Mouse (Mus musculus) forebrain, embryonic 11.5 days (tissue): ENCODE measurements around the gene Aatf. TPM values are rescaled to one million over a fixed set of nuclear protein-coding genes. Genes with fewer than 3 reads are reported as not detected.

ENCODE experiments used
- ATAC-seq: fragments of 200-750 bp; cut with Nextera tagmentation; replicated peaks from 2 replicates; pipeline ENCODE4 v1.8.0; 2017; ENCODE audit warnings: moderate TSS enrichment; ENCODE audit not compliant: low FRiP score
- DNase-seq: peaks from one replicate; pipeline ENCODE4 v3.0.0-alpha.2; 2017; ENCODE audit warnings: low spot score
- H3K27ac ChIP-seq: fragments of 300-500 bp; sonication (generic); 2 replicates; pipeline ENCODE4 v1.5.1; 2014; ENCODE audit warnings: low read depth, low read length
- H3K27me3 ChIP-seq: fragments of 300-500 bp; sonication (generic); 2 replicates; pipeline ENCODE4 v1.6.1; 2014; ENCODE audit warnings: mild to moderate bottlenecking, low read length, mixed read lengths; ENCODE audit not compliant: control insufficient read depth, insufficient read depth
- H3K36me3 ChIP-seq: fragments of 300-500 bp; sonication (generic); 2 replicates; pipeline ENCODE4 v1.6.1; 2014; ENCODE audit warnings: mild to moderate bottlenecking, low read length, moderate library complexity, mixed read lengths; ENCODE audit not compliant: control insufficient read depth, insufficient read depth
- H3K4me1 ChIP-seq: fragments of 300-500 bp; sonication (generic); replicated peaks from 2 replicates; pipeline ENCODE4 v1.6.1; 2014; ENCODE audit warnings: low read length, mixed read lengths; ENCODE audit not compliant: control insufficient read depth, insufficient read depth
- H3K4me2 ChIP-seq: fragments of 300-500 bp; sonication (generic); 2 replicates; pipeline ENCODE4 v1.6.1; 2014; ENCODE audit warnings: low read depth, mild to moderate bottlenecking, low read length, moderate library complexity, mixed read lengths; ENCODE audit not compliant: severe bottlenecking
- H3K4me3 ChIP-seq: fragments of 300-500 bp; sonication (generic); 2 replicates; pipeline ENCODE4 v1.5.1; 2014; ENCODE audit warnings: low read depth, low read length
- H3K9ac ChIP-seq: fragments of 300-500 bp; sonication (generic); 2 replicates; pipeline ENCODE4 v1.6.1; 2014; ENCODE audit warnings: low read length
- H3K9me3 ChIP-seq: fragments of 300-500 bp; sonication (generic); 2 replicates; pipeline ENCODE4 v1.6.1; 2016; ENCODE audit warnings: low read length, mixed read lengths; ENCODE audit not compliant: control insufficient read depth
- WGBS: fragments of 180-500 bp; shearing (Covaris S2); extraction: QIAGEN DNeasy Blood & Tissue Kit; methylation state at CpG from one replicate; pipeline ENCODE4 v1.1.7; 2014; 5-methylcytosine and 5-hydroxymethylcytosine counted together
- polyA plus RNA-seq: library from polyadenylated mRNA; unstranded; fragments of >200 nt; fragmentation: Nextera tagmentation; extraction: Ambion mirVana; gene quantifications from 2 replicates; pipeline ENCODE4 v1.2.1, GENCODE M21; 2014

Aatf gene
- polyA plus RNA-seq, 1 experiment from 2014 or later, result 53.6 TPM

DNA sequence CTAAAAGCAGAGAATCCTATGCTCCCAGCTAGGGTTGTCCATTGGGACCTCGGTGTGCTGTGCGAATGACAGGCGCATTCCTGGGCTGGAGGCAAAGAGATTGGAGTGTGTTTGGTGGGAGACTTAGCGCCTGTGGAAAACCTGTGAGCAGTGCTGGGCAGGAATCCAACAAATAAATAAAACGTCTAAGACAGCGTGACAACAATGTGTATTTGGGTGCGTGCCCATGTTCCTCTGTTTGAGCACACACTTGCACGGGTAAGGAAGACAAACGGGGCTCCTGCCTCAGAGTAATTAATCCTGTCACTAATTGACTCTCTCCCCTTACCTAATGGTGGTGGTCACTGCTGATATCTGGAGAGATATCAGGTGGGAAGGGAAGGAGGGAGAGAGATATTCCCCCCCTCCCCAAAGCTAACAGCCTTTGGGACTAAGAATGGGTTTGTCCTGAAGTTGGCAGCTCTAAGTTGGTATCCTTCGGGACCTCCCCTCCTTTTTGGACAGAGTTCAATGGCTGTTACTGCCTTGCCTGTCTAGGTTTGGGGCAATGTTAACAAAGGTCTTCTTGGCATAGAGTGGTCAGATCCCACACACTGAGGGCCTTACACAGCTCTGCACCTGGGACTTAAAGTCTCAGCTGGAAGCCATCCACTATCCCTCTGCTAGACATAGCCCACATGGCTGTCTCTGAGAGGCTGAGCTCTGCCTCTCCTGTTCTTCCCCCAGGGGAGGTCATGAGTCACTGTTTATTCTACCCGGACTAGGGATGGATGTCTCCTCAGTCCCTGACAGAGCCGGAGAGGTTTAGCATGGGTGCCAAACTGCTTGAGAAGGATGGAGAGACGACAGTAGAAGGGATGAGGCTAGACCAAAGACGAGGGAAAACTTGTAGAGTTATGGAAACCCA is 16.7 kb upstream of the Aatf start:
- Histone ChIP-seq H3K9me3 (no peaks in the 10 kb centered on the region), H3K4me3 (no peak overlapping the region), H3K4me1 (peaks cover 10% of the 10 kb centered on the region; the same call in 1 of the 2 replicates), H3K36me3 (no peaks in the 10 kb centered on the region), H3K9ac (no peak overlapping the region), H3K27me3 (peaks cover 85% of the 10 kb centered on the region), H3K4me2 (no peak overlapping the region), H3K27ac (no peak overlapping the region)
- 12% methylated on average over 14 of the region's 14 CpGs for WGBS
- DNase-seq (no peak), ATAC-seq (no peak)

DNA sequence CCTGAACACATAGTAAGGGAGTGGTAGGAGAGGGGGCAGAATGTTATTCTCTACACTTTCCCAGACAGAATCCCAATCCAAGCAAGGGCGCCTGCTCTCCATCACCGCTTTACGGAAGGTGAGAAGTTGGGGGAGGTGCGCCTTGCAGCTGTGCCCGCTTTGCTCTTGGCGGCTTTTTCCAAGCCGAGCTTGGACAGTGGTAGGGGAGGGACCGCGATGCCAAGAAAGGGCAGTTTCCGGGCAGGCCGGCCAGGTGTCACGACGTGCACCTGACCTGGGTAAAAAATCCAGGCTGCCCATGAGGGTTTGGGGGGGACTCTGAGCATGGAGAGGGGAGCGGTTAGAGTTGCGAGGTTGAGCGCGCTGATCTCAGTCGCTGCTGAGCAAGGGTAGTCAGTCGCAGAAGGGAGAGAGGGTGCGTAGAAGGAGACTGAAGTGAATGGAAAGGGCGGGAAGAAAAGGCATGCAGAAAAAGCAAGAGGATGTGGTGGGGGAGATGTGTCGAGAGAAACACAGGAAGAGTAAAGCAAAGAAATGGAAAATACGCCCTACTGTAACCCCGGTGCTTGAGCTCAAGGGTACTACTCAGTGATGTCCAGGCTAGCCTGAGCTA is 15.9 kb upstream of the Aatf start:
- WGBS, result 0% methylated on average over 24 of the region's 24 CpGs
- no peaks in the 10 kb centered on the region for H3K9me3 ChIP-seq
- DNase-seq, result no peak
- no peak overlapping the region for H3K4me3 ChIP-seq
- peaks cover 15% of the 10 kb centered on the region; the same call in 1 of the 2 replicates for H3K4me1 ChIP-seq
- peak overlapping the region; percentile 40; the same call in 1 of the 2 replicates for H3K4me2 ChIP-seq
- no peak overlapping the region for H3K9ac ChIP-seq
- H3K27ac ChIP-seq, result no peak overlapping the region
- H3K36me3 ChIP-seq, result no peaks in the 10 kb centered on the region
- H3K27me3 ChIP-seq, result peaks cover 90% of the 10 kb centered on the region
- ATAC-seq, result no peak

DNA sequence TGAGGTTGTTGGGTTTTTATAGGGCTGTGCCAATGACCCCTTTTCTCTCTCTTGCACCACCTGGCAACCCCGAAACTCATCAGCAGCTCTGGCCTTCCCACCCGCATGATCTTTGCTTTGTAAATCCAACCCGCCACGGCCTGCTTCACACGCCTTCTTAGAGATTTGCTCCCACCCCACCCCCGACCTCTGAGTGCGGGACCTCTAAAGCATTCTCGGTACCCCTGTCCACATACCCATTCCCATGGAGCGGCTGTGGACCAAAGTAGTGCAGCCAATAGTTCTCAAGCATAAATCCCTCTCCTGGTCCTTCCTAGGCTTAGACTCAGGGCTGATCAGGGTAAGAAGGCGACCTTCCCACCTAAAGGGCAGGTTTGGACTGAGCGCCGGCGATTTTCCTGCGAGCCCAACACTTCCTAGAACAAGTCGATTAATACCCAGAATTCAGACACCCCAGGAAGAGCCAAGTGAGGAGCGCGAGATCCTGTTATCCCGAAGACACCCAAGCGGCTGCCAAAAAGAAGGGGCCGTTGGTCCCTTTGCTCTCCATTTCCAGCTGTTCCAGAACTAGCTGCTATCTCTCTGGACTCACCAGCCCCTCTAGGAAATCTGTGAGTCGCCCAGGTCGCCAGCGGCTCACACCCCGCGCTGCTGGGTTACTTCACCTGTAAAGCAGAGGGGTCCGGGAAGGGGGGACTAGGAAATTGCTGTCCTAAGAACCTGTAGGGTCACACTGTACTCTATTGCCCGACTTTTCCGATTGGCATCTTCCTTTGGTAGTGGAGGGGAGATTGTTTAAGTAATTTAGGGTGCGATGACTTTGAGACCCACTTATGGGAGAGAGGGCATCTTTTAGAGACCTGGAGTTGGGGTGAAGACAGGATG is 13.9 kb upstream of the Aatf start:
- Histone ChIP-seq H3K4me2 (peak overlapping the region; percentile 12; the same call in 1 of the 2 replicates), H3K27me3 (peaks cover 98% of the 10 kb centered on the region), H3K4me3 (peak overlapping the region; percentile 45; the same call in 1 of the 2 replicates), H3K27ac (no peak overlapping the region), H3K4me1 (peaks cover 19% of the 10 kb centered on the region; the same call in 1 of the 2 replicates), H3K9me3 (no peaks in the 10 kb centered on the region), H3K36me3 (no peaks in the 10 kb centered on the region), H3K9ac (no peak overlapping the region)
- ATAC-seq (no peak), DNase-seq (no peak)
- under 1% methylated on average over 29 of the region's 29 CpGs for WGBS

DNA sequence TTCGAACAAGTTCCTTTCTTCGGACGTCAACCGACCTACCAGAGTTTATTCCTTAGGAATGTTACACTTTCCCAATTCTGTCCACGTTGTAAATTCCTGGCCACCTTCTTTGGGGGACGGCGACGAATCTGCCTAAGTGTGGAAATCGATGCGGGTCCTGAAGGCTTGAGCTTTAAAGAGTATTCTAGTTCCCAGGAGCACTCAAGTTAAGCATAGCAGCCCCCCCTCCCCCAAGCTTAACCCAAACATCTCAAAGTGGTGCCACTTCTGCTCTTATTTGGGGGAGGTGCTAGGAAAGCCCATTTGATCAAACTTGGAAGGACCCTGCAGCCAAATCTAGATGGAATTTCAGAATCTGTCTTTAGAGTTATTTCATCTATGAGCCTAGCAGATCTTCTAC is 13.1 kb upstream of the Aatf start:
- no peak overlapping the region for H3K27ac ChIP-seq
- peaks cover 19% of the 10 kb centered on the region; the same call in 1 of the 2 replicates for H3K4me1 ChIP-seq
- no peak overlapping the region for H3K9ac ChIP-seq

DNA sequence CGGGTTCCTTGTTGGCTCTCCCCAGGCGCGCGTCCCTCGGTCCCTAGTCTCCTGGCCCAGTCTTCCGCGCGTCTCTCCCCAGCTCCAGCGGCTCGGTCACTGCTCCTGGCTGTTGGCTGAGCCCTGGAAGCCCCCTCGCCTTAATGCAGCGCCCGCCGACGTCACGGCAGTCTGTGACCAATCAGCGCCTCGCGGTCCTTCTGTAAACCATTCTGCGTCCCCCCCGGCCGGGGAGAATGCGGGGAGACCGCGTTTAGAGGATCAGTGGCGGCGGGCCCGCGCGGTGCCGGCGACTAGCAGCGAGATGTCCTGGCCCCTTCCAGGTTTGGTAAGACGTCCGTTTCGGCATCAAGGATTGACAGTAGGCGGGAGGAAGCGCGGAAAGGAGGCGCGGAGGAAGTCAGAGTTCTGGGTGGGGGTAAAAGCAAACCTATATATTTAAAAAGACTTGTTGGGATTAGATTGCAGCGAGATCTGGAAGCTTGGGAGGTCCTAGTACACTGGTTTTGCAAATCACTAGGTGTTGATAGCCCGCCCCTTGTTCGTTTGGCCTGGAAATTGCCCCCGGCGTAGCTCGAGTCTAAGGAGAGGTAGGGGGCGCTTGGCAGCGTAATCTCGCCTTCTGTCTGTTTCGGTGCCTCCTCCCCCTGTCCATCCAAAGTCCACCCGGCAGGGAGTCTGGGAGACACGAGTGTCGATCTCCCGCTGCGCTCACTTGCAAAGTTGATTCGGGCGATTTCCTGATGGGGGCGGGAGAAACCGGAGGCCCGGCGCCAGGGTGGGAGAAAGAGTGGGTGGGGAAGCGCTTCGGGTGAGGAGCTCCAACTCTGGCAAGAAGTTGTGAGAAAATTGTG is 12.3 kb upstream of the Aatf start, which contains the start of gene Lhx1:
TSS of gene Lhx1 (minus strand) at position 115 of the 854 bp plus-strand sequence.
- ATAC-seq, result peak; percentile 85
- Histone ChIP-seq H3K4me3 (peak within 1 kb of the TSS; percentile 45), H3K27me3 (peaks cover 99% of the 10 kb centered on the region), H3K27ac (no peak within 1 kb of the TSS), H3K4me1 (peaks cover 19% of the 10 kb centered on the region; the same call in 1 of the 2 replicates), H3K9ac (peak within 1 kb of the TSS; percentile 49), H3K4me2 (peak within 1 kb of the TSS; percentile 93), H3K36me3 (no peaks in the 10 kb centered on the region), H3K9me3 (no peaks in the 10 kb centered on the region; the same call in 1 of the 2 replicates)
- under 1% methylated on average over 64 of the region's 64 CpGs for WGBS
- DNase-seq, result peak; percentile 89

More for the DNA sequence above, 13.1 kb upstream of the Aatf start:
- under 1% methylated on average over 10 of the region's 10 CpGs for WGBS
- H3K9me3 ChIP-seq, result no peaks in the 10 kb centered on the region; the same call in 1 of the 2 replicates
- H3K27me3 ChIP-seq, result peaks cover 98% of the 10 kb centered on the region
- H3K4me2 ChIP-seq, result peak overlapping the region; percentile 93; the same call in 1 of the 2 replicates
- ATAC-seq (no peak), DNase-seq (no peak)
- peak overlapping the region; percentile 45 for H3K4me3 ChIP-seq
- no peaks in the 10 kb centered on the region for H3K36me3 ChIP-seq

DNA sequence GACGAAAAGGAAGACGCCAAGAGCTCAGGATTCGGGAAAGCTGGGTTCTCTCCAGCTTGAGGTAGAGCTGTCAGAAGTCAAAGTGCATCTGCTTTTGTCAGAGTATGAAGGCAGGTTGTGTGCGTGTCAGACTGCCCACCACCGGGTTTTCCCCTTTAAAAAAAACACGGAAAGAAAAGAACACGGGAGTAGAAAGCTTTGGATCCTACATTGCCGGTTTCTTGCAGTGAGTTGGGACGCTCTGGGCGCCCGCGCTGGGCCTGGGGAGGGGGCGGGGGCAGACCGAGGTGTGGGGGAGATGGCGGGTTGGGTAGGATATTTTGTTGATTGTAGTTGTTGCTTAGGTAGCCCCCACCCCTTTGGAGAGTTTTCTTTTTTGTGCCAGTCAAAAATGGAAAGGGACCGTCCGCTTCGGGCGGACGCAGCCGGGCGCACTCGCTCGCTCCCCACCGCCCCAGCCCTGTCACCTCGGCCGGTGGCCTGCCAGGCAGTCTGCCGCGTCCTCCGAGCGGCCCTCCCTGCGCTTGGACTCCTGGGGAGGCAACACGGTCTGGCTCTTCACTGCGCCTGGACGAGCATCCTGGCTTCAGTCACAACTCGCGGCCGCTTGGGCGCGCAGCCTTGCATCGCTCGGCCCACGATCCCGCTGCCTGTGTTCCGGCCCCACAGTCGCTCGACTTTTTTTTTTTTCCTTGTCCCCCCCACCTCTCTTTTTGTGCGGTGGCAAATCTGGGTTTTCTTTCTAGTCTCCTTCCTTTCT is 11.4 kb upstream of the Aatf start:
- ATAC-seq, result peak; percentile 36; the same call in 1 of the 2 replicates
- Histone ChIP-seq H3K36me3 (no peaks in the 10 kb centered on the region), H3K27me3 (peaks cover 99% of the 10 kb centered on the region), H3K9ac (peak overlapping the region; percentile 49), H3K27ac (no peak overlapping the region), H3K9me3 (no peaks in the 10 kb centered on the region; the same call in 1 of the 2 replicates), H3K4me1 (peaks cover 19% of the 10 kb centered on the region; the same call in 1 of the 2 replicates), H3K4me2 (peak overlapping the region; percentile 93), H3K4me3 (peak overlapping the region; percentile 45)
- WGBS, result under 1% methylated on average over 46 of the region's 48 CpGs
- DNase-seq, result no peak
